Mouse (Mus musculus): ENCODE data around the gene Wwox. TPM values are rescaled to one million over a fixed set of nuclear protein-coding genes. Genes with fewer than 3 reads are reported as not detected.
A peak's percentile ranks its signal among the peaks of the same experiment; 100 is the strongest.

Gene Wwox
- polyA plus RNA-seq, 1 experiment from 2014 or later, result 10.2 TPM

- H3K4me2 ChIP-seq, result no peak overlapping the region
- H3K4me1 ChIP-seq, result peaks cover 11% of the 10 kb centered on the region
- no peak overlapping the region for H3K4me3 ChIP-seq
- 14% methylated on average over 9 of the region's 9 CpGs for WGBS
- no peak overlapping the region; the same call in 1 of the 2 replicates for H3K9ac ChIP-seq
- H3K36me3 ChIP-seq (ENCODE audit: poor library complexity, severe bottlenecking), result no peaks in the 10 kb centered on the region
- H3K27ac ChIP-seq, result no peak overlapping the region
- no peaks in the 10 kb centered on the region for H3K9me3 ChIP-seq (replicated peaks)
- no peaks in the 10 kb centered on the region; the same call in 1 of the 2 replicates for H3K27me3 ChIP-seq
- ATAC-seq, result no peak
Observed at GRCm38 (mm10) chr8:115237596-115237995, 798.1 kb downstream of the Wwox start.

- Histone ChIP-seq H3K36me3 (ENCODE audit: poor library complexity, severe bottlenecking) (no peaks in the 10 kb centered on the region), H3K4me3 (no peak overlapping the region), H3K9me3 (replicated peaks) (no peaks in the 10 kb centered on the region), H3K4me2 (no peak overlapping the region), H3K4me1 (peaks cover 10% of the 10 kb centered on the region), H3K27me3 (no peaks in the 10 kb centered on the region; the same call in 1 of the 2 replicates), H3K27ac (no peak overlapping the region), H3K9ac (no peak overlapping the region)
- 15% methylated on average over 9 of the region's 9 CpGs for WGBS
- peak; percentile 48 for ATAC-seq
Observed at GRCm38 (mm10) chr8:115243465-115244027, 804.1 kb downstream of the Wwox start.

GRCm38 (mm10) chr8:115249688-115250366 is 810.4 kb downstream of the Wwox start:
- no peaks in the 10 kb centered on the region for H3K36me3 ChIP-seq (ENCODE audit: poor library complexity, severe bottlenecking)
- H3K4me1 ChIP-seq, result peaks cover 10% of the 10 kb centered on the region; the same call in 1 of the 2 replicates
- peak overlapping the region; percentile 19 for H3K4me2 ChIP-seq
- H3K4me3 ChIP-seq, result no peak overlapping the region
- H3K9ac ChIP-seq, result no peak overlapping the region
- no peak for ATAC-seq
- H3K27ac ChIP-seq, result no peak overlapping the region
- WGBS, result 36% methylated on average over 22 of the region's 22 CpGs
- no peaks in the 10 kb centered on the region; the same call in 1 of the 2 replicates for H3K27me3 ChIP-seq
- no peaks in the 10 kb centered on the region for H3K9me3 ChIP-seq (replicated peaks)

GRCm38 (mm10) chr8:115255550-115255949 is 816.1 kb downstream of the Wwox start:
- Histone ChIP-seq H3K9me3 (replicated peaks) (no peaks in the 10 kb centered on the region), H3K27me3 (no peaks in the 10 kb centered on the region), H3K36me3 (ENCODE audit: poor library complexity, severe bottlenecking) (no peaks in the 10 kb centered on the region), H3K4me3 (no peak overlapping the region), H3K27ac (no peak overlapping the region), H3K9ac (no peak overlapping the region), H3K4me2 (no peak overlapping the region), H3K4me1 (peaks cover 15% of the 10 kb centered on the region)
- no peak for ATAC-seq
- 85% methylated on average over 13 of the region's 13 CpGs for WGBS

- WGBS, result 93% methylated on average over 17 of the region's 17 CpGs
- no peak for ATAC-seq
- no peaks in the 10 kb centered on the region for H3K27me3 ChIP-seq
Observed at GRCm38 (mm10) chr8:115257417-115257816, 818.0 kb downstream of the Wwox start.

GRCm38 (mm10) chr8:115259806-115260205 is 820.4 kb downstream of the Wwox start:
- Histone ChIP-seq H3K9ac (no peak overlapping the region), H3K4me3 (no peak overlapping the region), H3K27ac (no peak overlapping the region), H3K4me2 (peak overlapping the region; percentile 27), H3K27me3 (no peaks in the 10 kb centered on the region), H3K9me3 (replicated peaks) (no peaks in the 10 kb centered on the region), H3K36me3 (ENCODE audit: poor library complexity, severe bottlenecking) (no peaks in the 10 kb centered on the region), H3K4me1 (peaks cover 15% of the 10 kb centered on the region)
- 22% methylated on average over 12 of the region's 12 CpGs for WGBS
- ATAC-seq, result peak; percentile 30; the same call in 1 of the 2 replicates

More at GRCm38 (mm10) chr8:115257417-115257816, 818.0 kb downstream of the Wwox start:
- no peak overlapping the region for H3K4me3 ChIP-seq
- H3K9ac ChIP-seq, result no peak overlapping the region
- H3K36me3 ChIP-seq (ENCODE audit: poor library complexity, severe bottlenecking), result no peaks in the 10 kb centered on the region
- peaks cover 15% of the 10 kb centered on the region for H3K4me1 ChIP-seq
- no peak overlapping the region for H3K27ac ChIP-seq
- H3K9me3 ChIP-seq (replicated peaks), result no peaks in the 10 kb centered on the region
- H3K4me2 ChIP-seq, result no peak overlapping the region

- ATAC-seq, result no peak
- H3K4me3 ChIP-seq, result no peak overlapping the region
- H3K9me3 ChIP-seq (replicated peaks), result no peaks in the 10 kb centered on the region
- no peaks in the 10 kb centered on the region for H3K27me3 ChIP-seq
- WGBS, result 88% methylated on average over 11 of the region's 11 CpGs
- no peak overlapping the region for H3K9ac ChIP-seq
- no peaks in the 10 kb centered on the region for H3K36me3 ChIP-seq (ENCODE audit: poor library complexity, severe bottlenecking)
- H3K4me1 ChIP-seq, result no peaks in the 10 kb centered on the region
- H3K27ac ChIP-seq, result no peak overlapping the region
- no peak overlapping the region for H3K4me2 ChIP-seq
Observed at GRCm38 (mm10) chr8:115267196-115267595, 827.7 kb downstream of the Wwox start.

- no peak overlapping the region for H3K9ac ChIP-seq
- H3K27me3 ChIP-seq, result no peaks in the 10 kb centered on the region
- H3K9me3 ChIP-seq (replicated peaks), result no peaks in the 10 kb centered on the region
- H3K4me2 ChIP-seq, result no peak overlapping the region
- no peak overlapping the region for H3K4me3 ChIP-seq
- no peak overlapping the region for H3K27ac ChIP-seq
- ATAC-seq, result no peak
- H3K4me1 ChIP-seq, result no peaks in the 10 kb centered on the region
- no peaks in the 10 kb centered on the region for H3K36me3 ChIP-seq (ENCODE audit: poor library complexity, severe bottlenecking)
- 54% methylated on average over 4 of the region's 4 CpGs for WGBS
Observed at GRCm38 (mm10) chr8:115269601-115270000, 830.1 kb downstream of the Wwox start.

- H3K9ac ChIP-seq, result no peak overlapping the region
- 58% methylated on average over 6 of the region's 6 CpGs for WGBS
- no peaks in the 10 kb centered on the region for H3K4me1 ChIP-seq
- no peaks in the 10 kb centered on the region for H3K9me3 ChIP-seq (replicated peaks)
- no peak overlapping the region for H3K4me2 ChIP-seq
- H3K27ac ChIP-seq, result no peak overlapping the region
- H3K4me3 ChIP-seq, result no peak overlapping the region
- no peaks in the 10 kb centered on the region for H3K27me3 ChIP-seq
- ATAC-seq, result no peak
- no peaks in the 10 kb centered on the region for H3K36me3 ChIP-seq (ENCODE audit: poor library complexity, severe bottlenecking)
Observed at GRCm38 (mm10) chr8:115273976-115274375, 834.5 kb downstream of the Wwox start.

GRCm38 (mm10) chr8:115276281-115276680 is 836.8 kb downstream of the Wwox start:
- WGBS, result 46% methylated on average over 2 of the region's 2 CpGs
- no peaks in the 10 kb centered on the region for H3K9me3 ChIP-seq (replicated peaks)
- no peaks in the 10 kb centered on the region for H3K36me3 ChIP-seq (ENCODE audit: poor library complexity, severe bottlenecking)
- no peak overlapping the region for H3K9ac ChIP-seq
- H3K27ac ChIP-seq, result no peak overlapping the region
- no peaks in the 10 kb centered on the region for H3K4me1 ChIP-seq
- H3K4me2 ChIP-seq, result no peak overlapping the region
- H3K4me3 ChIP-seq, result no peak overlapping the region
- no peaks in the 10 kb centered on the region for H3K27me3 ChIP-seq
- ATAC-seq, result no peak

- H3K27ac ChIP-seq, result no peak overlapping the region
- H3K9me3 ChIP-seq (replicated peaks), result no peaks in the 10 kb centered on the region; the same call in 1 of the 2 replicates
- no peak overlapping the region for H3K9ac ChIP-seq
- no peaks in the 10 kb centered on the region for H3K27me3 ChIP-seq
- no peak for ATAC-seq
- H3K4me1 ChIP-seq, result no peaks in the 10 kb centered on the region
- WGBS, result 84% methylated on average over 5 of the region's 5 CpGs
- no peak overlapping the region for H3K4me2 ChIP-seq
- H3K4me3 ChIP-seq, result no peak overlapping the region
- H3K36me3 ChIP-seq (ENCODE audit: poor library complexity, severe bottlenecking), result no peaks in the 10 kb centered on the region
Observed at GRCm38 (mm10) chr8:115278291-115278690, 838.8 kb downstream of the Wwox start.

GRCm38 (mm10) chr8:115290224-115290623 is 850.8 kb downstream of the Wwox start:
- Histone ChIP-seq H3K27me3 (no peaks in the 10 kb centered on the region), H3K4me1 (no peaks in the 10 kb centered on the region), H3K9ac (no peak overlapping the region), H3K36me3 (ENCODE audit: poor library complexity, severe bottlenecking) (no peaks in the 10 kb centered on the region), H3K4me2 (no peak overlapping the region), H3K4me3 (no peak overlapping the region), H3K9me3 (replicated peaks) (0 out of 2 replicates have a peak, but pooled peaks cover 4% of the 10 kb centered on the region), H3K27ac (no peak overlapping the region)
- 89% methylated on average over 8 of the region's 8 CpGs for WGBS
- no peak for ATAC-seq

Data from forebrain, embryonic 13.5 days (tissue).